Mouse (Mus musculus): ENCODE results near the gene Gm13420.
"Not testable (repeated sequence)": the region's sequence is repeated elsewhere in the genome, so short reads cannot be mapped to it uniquely, and the experiment has no call there.

Gm13420 gene

DNA sequence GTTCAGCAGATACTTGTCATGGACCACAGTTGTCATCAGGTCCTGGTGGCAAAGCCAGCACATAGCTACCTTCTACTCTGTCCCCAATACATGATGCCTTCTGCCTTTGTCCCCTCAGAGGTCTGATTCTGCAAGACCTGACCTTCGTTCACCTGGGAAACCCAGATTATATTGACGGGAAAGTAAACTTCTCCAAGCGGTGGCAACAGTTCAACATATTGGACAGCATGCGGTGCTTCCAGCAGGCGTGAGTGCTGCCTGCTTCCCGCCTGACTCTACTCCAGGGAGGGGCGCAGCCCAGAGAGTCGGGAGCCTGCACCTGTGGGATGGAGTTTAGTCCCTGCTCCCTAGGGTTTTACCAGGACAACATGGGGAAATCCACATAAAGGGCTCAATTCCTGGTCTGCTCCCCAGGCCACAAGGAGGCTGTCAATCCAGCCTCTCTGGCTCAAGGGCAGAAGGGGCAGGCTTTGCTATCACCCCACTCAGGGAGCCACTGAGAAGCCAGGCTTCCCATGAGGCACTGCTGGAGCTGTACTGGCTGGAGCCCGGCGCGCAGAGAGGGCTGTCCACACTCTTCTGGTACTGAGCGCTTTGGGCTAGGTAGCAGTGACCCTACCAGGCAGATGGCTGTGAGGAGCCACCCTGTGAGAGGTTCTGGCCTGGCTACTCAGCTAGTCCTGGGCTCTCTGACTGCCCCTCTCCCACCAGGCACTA, 14.1 kb downstream of the Gm13420 start:
- DNase-seq = no peak

DNA sequence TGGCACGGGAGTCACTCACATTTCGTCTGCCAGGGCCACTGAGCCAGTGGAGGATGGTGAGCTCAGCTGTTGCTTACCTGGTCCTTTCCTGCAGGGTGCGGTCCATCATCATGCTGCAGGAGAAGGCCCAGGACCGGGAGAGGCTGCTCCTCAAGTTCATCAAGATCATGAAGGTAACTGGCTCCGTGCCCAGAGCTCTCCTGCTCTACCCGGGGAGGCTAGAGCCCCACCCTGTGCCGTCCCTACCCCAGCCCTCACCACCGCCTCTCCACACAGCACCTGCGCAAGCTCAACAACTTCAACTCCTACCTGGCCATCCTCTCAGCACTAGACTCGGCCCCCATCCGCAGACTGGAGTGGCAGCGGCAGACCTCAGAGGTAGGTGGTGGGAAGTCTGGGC, 15.8 kb downstream of the Gm13420 start:
- no peak for DNase-seq

DNA sequence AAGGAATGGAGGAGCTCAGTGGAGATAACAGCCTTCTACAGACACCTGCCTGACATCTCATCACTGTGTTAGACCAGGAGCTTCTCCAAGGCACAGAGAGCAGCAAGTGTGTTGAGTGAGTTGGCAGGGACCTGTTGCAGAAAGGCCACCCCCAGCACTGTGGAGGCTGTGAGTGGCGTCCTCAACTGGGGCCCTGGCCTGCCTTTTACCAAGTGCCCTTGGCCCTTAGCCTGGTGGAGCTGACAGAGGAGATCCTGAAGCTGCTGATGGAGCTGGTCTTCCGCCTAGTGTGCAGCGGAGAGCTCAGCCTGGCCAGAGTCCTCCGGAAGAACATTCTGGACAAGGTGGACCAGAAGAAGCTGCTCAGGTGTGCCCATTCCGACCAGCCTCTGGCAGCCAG, 18.1 kb downstream of the Gm13420 start:
- no peak for DNase-seq

DNA sequence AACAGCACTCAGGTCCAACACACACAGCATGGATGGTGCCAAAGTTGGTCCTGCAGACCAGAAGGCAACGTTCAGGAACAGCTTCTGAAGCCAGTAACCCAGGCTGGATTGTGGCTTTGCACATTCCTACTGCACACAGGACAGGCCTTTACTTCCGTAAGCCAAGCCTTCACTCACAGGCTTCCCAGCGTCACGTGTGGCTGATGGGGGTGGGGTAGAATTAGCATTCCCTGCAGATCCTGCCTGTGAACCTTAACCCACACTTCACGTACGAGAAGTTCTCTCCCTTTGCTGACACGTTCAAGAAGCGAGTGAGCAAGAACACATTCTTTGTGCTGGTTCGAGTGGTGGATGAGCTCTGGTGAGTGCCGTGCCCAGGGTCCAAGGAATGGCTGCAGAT, 18.9 kb downstream of the Gm13420 start:
- no peak for DNase-seq

- peak; percentile 65 for DNase-seq
Observed at GRCm38 (mm10) chr2:29731545-29731944, 19.9 kb downstream of the Gm13420 start.

DNA sequence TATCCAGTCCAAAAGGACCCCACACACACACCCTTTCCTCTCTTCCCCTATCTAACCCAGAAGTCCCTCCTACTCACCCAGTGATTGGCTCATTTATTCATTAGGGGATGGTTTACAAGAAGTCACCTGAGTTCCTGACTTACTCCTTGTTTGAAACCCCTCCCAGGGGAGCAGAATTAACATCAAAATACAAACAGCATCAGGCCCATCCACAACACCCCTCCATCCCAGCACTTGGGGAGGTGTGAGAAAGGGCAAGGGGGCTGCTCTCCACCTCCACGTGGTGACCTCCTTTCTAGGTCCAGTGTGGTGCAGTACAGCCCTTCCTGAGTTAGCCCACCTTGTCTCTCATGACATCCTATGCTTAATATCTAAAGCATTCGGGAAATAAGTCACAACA, 22.0 kb downstream of the Gm13420 start:
- DNase-seq = no peak

- DNase-seq = no peak
Observed at GRCm38 (mm10) chr2:29724664-29725365, 26.7 kb downstream of the Gm13420 start.

- no peak for DNase-seq
Observed at GRCm38 (mm10) chr2:29723132-29723531, 28.4 kb downstream of the Gm13420 start.

GRCm38 (mm10) chr2:29718581-29718980, 32.9 kb downstream of the Gm13420 start:
- DNase-seq = no peak

GRCm38 (mm10) chr2:29716691-29717090, 34.8 kb downstream of the Gm13420 start:
- DNase-seq = no peak

DNA sequence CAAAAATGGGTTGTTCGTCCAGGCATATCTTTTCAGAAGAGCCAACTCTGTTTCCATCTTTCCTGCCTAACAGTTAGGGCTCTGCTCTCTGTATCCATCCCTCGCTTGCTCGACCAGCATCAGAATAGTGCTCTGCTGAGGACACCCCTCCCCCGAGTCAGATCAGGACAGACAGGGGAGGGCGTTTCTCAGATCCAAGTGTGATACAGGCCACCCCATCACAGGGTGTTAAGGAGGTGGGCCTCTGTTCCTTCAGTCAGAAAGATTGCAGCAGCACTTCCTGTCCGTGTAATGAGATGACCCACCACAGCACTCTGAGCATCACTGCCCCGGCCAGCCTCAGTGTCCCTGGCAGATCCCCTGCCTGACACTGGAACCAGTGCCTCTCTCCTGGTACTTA, 35.3 kb downstream of the Gm13420 start:
- no peak for DNase-seq

GRCm38 (mm10) chr2:29714127-29714526, 37.4 kb downstream of the Gm13420 start:
- no peak for DNase-seq

- no peak for DNase-seq
Observed at GRCm38 (mm10) chr2:29713501-29713900, 38.0 kb downstream of the Gm13420 start.

DNA sequence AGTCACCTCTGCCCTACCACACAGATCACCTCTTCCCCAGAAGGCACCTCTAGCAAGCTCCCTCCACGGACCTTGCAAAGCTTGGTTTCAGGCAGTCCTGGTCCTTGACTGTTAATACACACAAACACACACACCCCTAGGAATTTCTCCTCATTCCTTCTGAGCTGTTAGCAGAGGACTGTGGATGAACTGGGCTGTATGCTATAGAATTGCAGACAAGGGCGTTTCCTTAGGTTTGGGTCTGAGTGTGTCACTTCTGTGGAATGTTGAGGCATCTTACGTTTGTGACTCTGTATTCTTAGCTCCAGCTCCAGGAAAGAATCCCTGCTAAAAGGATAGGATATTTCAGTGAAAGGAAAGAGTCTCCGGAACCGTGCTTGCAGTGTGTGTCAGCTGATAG, 39.6 kb downstream of the Gm13420 start:
- no peak for DNase-seq

DNA sequence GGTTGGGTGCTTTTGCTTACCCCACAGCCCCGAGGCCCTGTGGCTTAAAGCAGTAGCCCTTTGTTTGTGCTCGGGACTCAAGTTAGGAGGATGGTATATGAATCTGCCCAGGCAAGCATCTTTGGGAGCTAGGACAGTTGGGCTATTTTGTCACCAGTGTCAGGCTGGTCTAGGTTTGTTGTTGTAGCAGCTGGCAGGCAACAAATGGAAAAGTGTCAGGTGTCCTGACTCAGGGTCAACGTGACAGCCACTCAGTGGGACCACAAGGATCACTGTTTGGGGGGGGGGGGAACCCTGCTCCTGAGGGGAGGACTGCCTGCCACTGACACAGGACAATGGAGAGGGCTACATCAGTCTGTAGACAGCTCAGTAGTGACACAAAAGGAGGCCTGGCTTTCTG, 40.4 kb downstream of the Gm13420 start:
- DNase-seq = no peak

DNA sequence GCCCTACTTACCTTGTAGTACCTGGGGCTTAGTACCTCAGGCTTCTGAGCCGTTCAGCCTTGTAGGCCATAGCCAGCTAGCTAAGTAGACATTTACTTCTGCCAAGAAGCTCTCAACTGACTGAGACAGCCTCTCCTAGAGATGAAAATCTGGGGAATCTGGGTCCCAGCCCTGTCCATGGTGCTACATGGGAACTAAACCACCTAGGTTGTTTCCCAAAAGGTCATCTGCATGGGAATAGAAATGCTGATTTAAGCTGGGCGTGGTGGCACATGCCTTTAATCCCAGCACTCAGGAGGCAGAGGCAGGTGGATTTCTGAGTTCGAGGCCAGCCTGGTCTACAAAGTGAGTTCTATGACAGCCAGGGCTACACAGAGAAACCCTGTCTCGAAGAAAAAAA, 43.3 kb downstream of the Gm13420 start:
- DNase-seq = not testable (repeated sequence)

DNA sequence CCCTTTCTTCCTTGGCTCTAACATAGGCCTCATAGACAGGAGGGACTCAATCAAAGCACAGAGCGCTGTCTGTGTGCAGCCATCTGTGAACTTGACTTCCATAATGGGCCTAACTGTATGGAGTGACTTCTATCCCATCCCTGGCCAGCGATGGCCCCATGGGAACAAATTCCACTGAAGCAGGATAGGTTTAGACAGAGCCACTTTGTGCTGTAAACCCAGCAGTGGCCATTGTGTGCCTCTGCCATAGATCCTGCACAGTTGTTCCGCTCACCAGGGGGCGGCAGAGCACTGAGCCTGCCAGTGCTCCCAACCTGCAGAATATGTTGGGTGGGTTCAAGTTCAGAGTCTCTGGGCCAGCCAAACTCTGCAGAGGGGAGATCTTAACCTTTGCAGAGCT, 43.8 kb downstream of the Gm13420 start:
- DNase-seq = peak; percentile 62

GRCm38 (mm10) chr2:29706726-29707620, 44.5 kb downstream of the Gm13420 start:
- DNase-seq = peak; percentile 80

- DNase-seq = peak; percentile 96
Observed at GRCm38 (mm10) chr2:29705493-29705892, 46.0 kb downstream of the Gm13420 start.

- DNase-seq = no peak
Observed at GRCm38 (mm10) chr2:29703104-29704081, 48.1 kb downstream of the Gm13420 start.

- no peak for DNase-seq
Observed at GRCm38 (mm10) chr2:29702189-29702588, 49.3 kb downstream of the Gm13420 start.

DNA sequence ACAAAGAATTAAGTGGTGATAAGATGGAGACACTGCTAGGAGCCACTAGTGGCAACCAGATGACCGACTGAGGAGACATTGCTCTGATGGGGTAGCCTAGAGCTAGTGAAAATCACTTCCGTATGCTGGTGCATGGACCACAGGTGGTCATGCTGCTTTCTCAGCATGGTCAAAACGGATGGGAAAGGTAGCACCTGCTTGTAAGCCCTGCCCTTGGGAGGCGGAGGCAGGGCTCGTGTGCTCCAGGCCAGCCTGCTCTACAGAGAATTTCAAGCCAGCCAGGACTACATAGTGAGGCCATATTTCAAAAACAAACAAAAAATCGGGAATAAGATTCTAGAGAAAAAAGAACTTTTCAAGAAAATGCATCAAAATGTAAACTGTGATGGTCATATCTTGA, 50.1 kb downstream of the Gm13420 start:
- no peak for DNase-seq

Data from cerebellum, adult 9-10 months (tissue).